Mouse (Mus musculus): ENCODE measurements at regions not wholly inside any gene's neighbourhood (a gene's known extent, or its start where the extent isn't known, plus 50 kb on each side); places are given as distances from the start of the nearest gene placed in this dataset.

- TF ChIP-seq CHD2 (IDR thresholded peaks at IDR 0.05; ENCODE audit: low read length): no peak
- no peak for TF ChIP-seq EP300 (IDR thresholded peaks at IDR 0.05; ENCODE audit: low read depth in 1 of 2, low read length in 2 of 2)
Measured at GRCm38 (mm10) chr8:10901014-10901413, 107.2 kb downstream of the Irs2 start.
